Mouse (Mus musculus) myocyte (in vitro differentiated cells): Measurements from ENCODE around the gene Dgkz. TPM values are rescaled to one million over a fixed set of nuclear protein-coding genes. Genes with fewer than 3 reads are reported as not detected.

Experiments
- H3K27me3 ChIP-seq: one replicate; pipeline ENCODE4 v1.6.1; 2011; ENCODE audit not compliant: control insufficient read depth, insufficient read depth, insufficient read length
- H3K36me3 ChIP-seq: one replicate; pipeline ENCODE4 v1.6.1; 2011; ENCODE audit not compliant: control insufficient read depth, insufficient read depth
- H3K4me2 ChIP-seq: one replicate; pipeline ENCODE4 v1.6.1; 2011; ENCODE audit warnings: low read depth, control low read depth
- H3K4me3 ChIP-seq: one replicate; pipeline ENCODE4 v1.5.1; 2011; ENCODE audit warnings: mild to moderate bottlenecking, control low read depth, moderate library complexity
- H3K79me2 ChIP-seq: one replicate; pipeline ENCODE4 v1.6.1; 2011; ENCODE audit not compliant: control insufficient read depth, insufficient read depth
- H3ac ChIP-seq: one replicate; pipeline ENCODE4 v1.6.1; 2011; ENCODE audit not compliant: control insufficient read depth, insufficient read length
- CEBPB ChIP-seq: IDR thresholded peaks from 2 replicates; pipeline ENCODE4 v1.6.1; 2011; ENCODE audit warnings: mild to moderate bottlenecking, moderate library complexity; ENCODE audit not compliant: poor library complexity, insufficient read depth, severe bottlenecking
- E2F4 ChIP-seq: IDR thresholded peaks from one replicate; pipeline ENCODE4 v1.6.1; 2011; ENCODE audit warnings: mild to moderate bottlenecking, control low read depth, moderate library complexity; ENCODE audit not compliant: insufficient read depth
- MAX ChIP-seq: IDR thresholded peaks from one replicate; pipeline ENCODE4 v1.6.1; 2011; ENCODE audit warnings: low read depth, mild to moderate bottlenecking, control low read depth
- MYOD1 ChIP-seq, 3 experiments: IDR thresholded peaks; one replicate each; pipeline ENCODE4 v1.6.1; 2011; ENCODE audit warnings: control low read depth in 2 of 3, low read depth in 2 of 3, mild to moderate bottlenecking in 2 of 3, moderate library complexity in 1 of 3; ENCODE audit not compliant: insufficient read length in 2 of 3, control insufficient read depth in 1 of 3
- MYOG ChIP-seq, 3 experiments: IDR thresholded peaks; one replicate each; pipeline ENCODE4 v1.6.1; 2011; ENCODE audit warnings: control low read depth in 2 of 3, low read depth in 2 of 3, mild to moderate bottlenecking in 2 of 3; ENCODE audit not compliant: insufficient read length in 2 of 3, control insufficient read depth in 1 of 3, insufficient read depth in 1 of 3
- POLR2A ChIP-seq: IDR thresholded peaks from one replicate; pipeline ENCODE4 v1.6.1; 2011; ENCODE audit warnings: low read depth, mild to moderate bottlenecking, control low read depth, moderate library complexity; ENCODE audit not compliant: insufficient read length
- POLR2AphosphoS2 ChIP-seq: IDR thresholded peaks from one replicate; pipeline ENCODE4 v1.6.1; 2011; ENCODE audit warnings: low read depth, control low read depth; ENCODE audit not compliant: insufficient read length
- REST ChIP-seq: IDR thresholded peaks from one replicate; pipeline ENCODE4 v1.6.1; 2011; ENCODE audit warnings: mild to moderate bottlenecking, control low read depth, moderate library complexity; ENCODE audit not compliant: insufficient read depth, insufficient read length
- SRF ChIP-seq: IDR thresholded peaks from one replicate; pipeline ENCODE4 v1.6.1; 2011; ENCODE audit warnings: low read depth; ENCODE audit not compliant: control insufficient read depth, insufficient read length
- TCF12 ChIP-seq: IDR thresholded peaks from one replicate; pipeline ENCODE4 v1.6.1; 2011; ENCODE audit warnings: mild to moderate bottlenecking, control low read depth; ENCODE audit not compliant: poor library complexity, insufficient read depth, severe bottlenecking
- TCF3 ChIP-seq: IDR thresholded peaks from one replicate; pipeline ENCODE4 v1.6.1; 2011; ENCODE audit warnings: low read depth, control low read depth; ENCODE audit not compliant: insufficient read length
- USF1 ChIP-seq: IDR thresholded peaks from one replicate; pipeline ENCODE4 v1.6.1; 2011; ENCODE audit warnings: low read depth, mild to moderate bottlenecking, control low read depth, moderate library complexity
- polyA plus RNA-seq: library from polyadenylated mRNA; unstranded; fragments of >200 nt; fragmentation: generic; extraction: Trizol; gene quantifications from one replicate; pipeline ENCODE4 v1.2.1, GENCODE M21; 2012; ENCODE audit warnings: missing spikeins

Dgkz gene
- polyA plus RNA-seq, 1 experiment = 68.4 TPM

- Histone ChIP-seq H3K36me3 (no peaks in the 10 kb centered on the region), H3K79me2 (peaks cover 16% of the 10 kb centered on the region), H3K4me3 (no peak overlapping the region), H3K4me2 (no peak overlapping the region), H3K27me3 (no peaks in the 10 kb centered on the region), H3ac (no peak overlapping the region)
- no peak for TF ChIP-seq MYOG (IDR thresholded peaks at IDR 0.05; ENCODE audit: control insufficient read depth in 1 of 3, insufficient read depth in 1 of 3, insufficient read length in 2 of 3, low read depth in 2 of 3)
- no peak for TF ChIP-seq SRF
- TF ChIP-seq MYOD1 (IDR thresholded peaks at IDR 0.05; ENCODE audit: control insufficient read depth in 1 of 3, insufficient read length in 2 of 3, low read depth in 2 of 3) = no peak
- TF ChIP-seq E2F4 = no peak
- no peak for TF ChIP-seq CEBPB
- TF ChIP-seq MAX = no peak
- TF ChIP-seq USF1 = no peak
- TF ChIP-seq REST = no peak
- no peak for TF ChIP-seq POLR2AphosphoS2
- no peak for TF ChIP-seq POLR2A
- no peak for TF ChIP-seq TCF12
- no peak for TF ChIP-seq TCF3
Measured at GRCm38 (mm10) chr2:91966367-91966766, 9.3 kb downstream of the Dgkz start.

GRCm38 (mm10) chr2:91965417-91965816 lies 10.2 kb downstream of the Dgkz start:
- H3K4me3 ChIP-seq = no peak overlapping the region
- TF ChIP-seq SRF = no peak
- TF ChIP-seq TCF12 = no peak
- TF ChIP-seq POLR2A = no peak
- no peak for TF ChIP-seq MYOD1 (IDR thresholded peaks at IDR 0.05; ENCODE audit: control insufficient read depth in 1 of 3, insufficient read length in 2 of 3, low read depth in 2 of 3)
- TF ChIP-seq REST = no peak
- H3K79me2 ChIP-seq = peaks cover 23% of the 10 kb centered on the region
- no peak overlapping the region for H3ac ChIP-seq
- H3K27me3 ChIP-seq = no peaks in the 10 kb centered on the region
- H3K36me3 ChIP-seq = no peaks in the 10 kb centered on the region
- no peak overlapping the region for H3K4me2 ChIP-seq

- Histone ChIP-seq H3K4me3 (no peak overlapping the region), H3ac (no peak overlapping the region), H3K27me3 (no peaks in the 10 kb centered on the region), H3K79me2 (peaks cover 27% of the 10 kb centered on the region), H3K4me2 (no peak overlapping the region), H3K36me3 (no peaks in the 10 kb centered on the region)
- TF ChIP-seq MYOG (IDR thresholded peaks at IDR 0.05; ENCODE audit: control insufficient read depth in 1 of 3, insufficient read depth in 1 of 3, insufficient read length in 2 of 3, low read depth in 2 of 3) (no peak), CEBPB (no peak), USF1 (no peak), SRF (no peak), POLR2AphosphoS2 (no peak), TCF3 (no peak), MAX (no peak), E2F4 (no peak), MYOD1 (IDR thresholded peaks at IDR 0.05; ENCODE audit: control insufficient read depth in 1 of 3, insufficient read length in 2 of 3, low read depth in 2 of 3) (no peak), POLR2A (no peak), TCF12 (no peak), REST (no peak)
Measured at GRCm38 (mm10) chr2:91964610-91965204, 11.0 kb downstream of the Dgkz start.

- peak overlapping the region; percentile 60 for H3ac ChIP-seq
- H3K4me3 ChIP-seq = peak overlapping the region; percentile 46
- no peaks in the 10 kb centered on the region for H3K36me3 ChIP-seq
- H3K4me2 ChIP-seq = peak overlapping the region; percentile 87
- TF ChIP-seq TCF3 (peak; percentile 4), MYOD1 (IDR thresholded peaks at IDR 0.05; ENCODE audit: control insufficient read depth in 1 of 3, insufficient read length in 2 of 3, low read depth in 2 of 3) (peak in 1 of 3 experiments; percentile 72), E2F4 (no peak), SRF (peak; percentile 40), MYOG (IDR thresholded peaks at IDR 0.05; ENCODE audit: control insufficient read depth in 1 of 3, insufficient read depth in 1 of 3, insufficient read length in 2 of 3, low read depth in 2 of 3) (peak in 2 of 3 experiments; percentile 30 to 76), POLR2A (peak; percentile 87), CEBPB (no peak), POLR2AphosphoS2 (peak; percentile 81), TCF12 (no peak), REST (no peak), MAX (no peak), USF1 (no peak)
- no peaks in the 10 kb centered on the region for H3K27me3 ChIP-seq
- H3K79me2 ChIP-seq = peaks cover 27% of the 10 kb centered on the region
Measured at GRCm38 (mm10) chr2:91963443-91963932, 12.2 kb downstream of the Dgkz start.
